Mouse (Mus musculus): ENCODE data around the gene Cisd3. TPM values are rescaled to one million over a fixed set of nuclear protein-coding genes. Genes with fewer than 3 reads are reported as not detected.
"Not testable (repeated sequence)": the region's sequence is repeated elsewhere in the genome, so short reads cannot be mapped to it uniquely, and the experiment has no call there.

Cisd3 gene
- 112 TPM for polyA plus RNA-seq (2012; fragmentation: generic; extraction: Trizol)

GRCm38 (mm10) chr11:97685613-97686321 lies at the start of gene Cisd3:
Cisd3 (plus strand) TSS chr11:97685826.
- peak; percentile 50 for TF ChIP-seq POLR2A (IDR thresholded peaks at IDR 0.05; ENCODE audit: insufficient read length, low read depth)
- TF ChIP-seq POLR2AphosphoS2 (IDR thresholded peaks at IDR 0.05; ENCODE audit: insufficient read length, low read depth): peak; percentile 96
- no peak for TF ChIP-seq MYOG (IDR thresholded peaks at IDR 0.05; ENCODE audit: control insufficient read depth in 1 of 3, insufficient read depth in 1 of 3, insufficient read length in 2 of 3, low read depth in 2 of 3)
- peak; percentile 51 for TF ChIP-seq SRF (IDR thresholded peaks at IDR 0.05; ENCODE audit: control insufficient read depth, insufficient read length, low read depth)
- Histone ChIP-seq H3K36me3 (ENCODE audit: control insufficient read depth, insufficient read depth) (peaks cover 3% of the 10 kb centered on the region), H3ac (ENCODE audit: control insufficient read depth, insufficient read length) (no peak within 1 kb of the TSS), H3K27me3 (ENCODE audit: control insufficient read depth, insufficient read depth, insufficient read length) (no peaks in the 10 kb centered on the region), H3K4me2 (ENCODE audit: low read depth) (peak within 1 kb of the TSS; percentile 92), H3K4me3 (peak within 1 kb of the TSS; percentile 27), H3K79me2 (ENCODE audit: control insufficient read depth, insufficient read depth) (no peaks in the 10 kb centered on the region)

GRCm38 (mm10) chr11:97641668-97642067 lies 44.0 kb upstream of the Cisd3 start:
- no peak overlapping the region for H3K4me3 ChIP-seq
- H3K27me3 ChIP-seq (ENCODE audit: control insufficient read depth, insufficient read depth, insufficient read length): no peaks in the 10 kb centered on the region
- no peak for TF ChIP-seq USF1 (IDR thresholded peaks at IDR 0.05; ENCODE audit: low read depth)
- TF ChIP-seq POLR2A (IDR thresholded peaks at IDR 0.05; ENCODE audit: insufficient read length, low read depth): no peak
- no peaks in the 10 kb centered on the region for H3K79me2 ChIP-seq (ENCODE audit: control insufficient read depth, insufficient read depth)
- H3ac ChIP-seq (ENCODE audit: control insufficient read depth, insufficient read length): no peak overlapping the region
- H3K36me3 ChIP-seq (ENCODE audit: control insufficient read depth, insufficient read depth): no peaks in the 10 kb centered on the region
- no peak overlapping the region for H3K4me2 ChIP-seq (ENCODE audit: low read depth)

GRCm38 (mm10) chr11:97642746-97643145 lies 42.9 kb upstream of the Cisd3 start:
- no peak overlapping the region for H3K4me3 ChIP-seq
- H3K27me3 ChIP-seq (ENCODE audit: control insufficient read depth, insufficient read depth, insufficient read length): no peaks in the 10 kb centered on the region
- TF ChIP-seq MYOD1 (IDR thresholded peaks at IDR 0.05; ENCODE audit: control insufficient read depth in 1 of 3, insufficient read length in 2 of 3, low read depth in 2 of 3): no peak
- no peak for TF ChIP-seq POLR2A (IDR thresholded peaks at IDR 0.05; ENCODE audit: insufficient read length, low read depth)
- TF ChIP-seq E2F4 (IDR thresholded peaks at IDR 0.05; ENCODE audit: insufficient read depth): no peak
- no peak for TF ChIP-seq MAX (IDR thresholded peaks at IDR 0.05; ENCODE audit: low read depth)
- TF ChIP-seq TCF3 (IDR thresholded peaks at IDR 0.05; ENCODE audit: insufficient read length, low read depth): no peak
- no peak for TF ChIP-seq REST (IDR thresholded peaks at IDR 0.05; ENCODE audit: insufficient read depth, insufficient read length)
- TF ChIP-seq MYOG (IDR thresholded peaks at IDR 0.05; ENCODE audit: control insufficient read depth in 1 of 3, insufficient read depth in 1 of 3, insufficient read length in 2 of 3, low read depth in 2 of 3): no peak
- TF ChIP-seq TCF12 (IDR thresholded peaks at IDR 0.05; ENCODE audit: insufficient read depth, poor library complexity, severe bottlenecking): no peak
- no peak for TF ChIP-seq CEBPB (IDR thresholded peaks at IDR 0.05; ENCODE audit: insufficient read depth, poor library complexity, severe bottlenecking)
- TF ChIP-seq USF1 (IDR thresholded peaks at IDR 0.05; ENCODE audit: low read depth): no peak
- no peaks in the 10 kb centered on the region for H3K79me2 ChIP-seq (ENCODE audit: control insufficient read depth, insufficient read depth)
- no peak overlapping the region for H3K4me2 ChIP-seq (ENCODE audit: low read depth)
- H3ac ChIP-seq (ENCODE audit: control insufficient read depth, insufficient read length): no peak overlapping the region
- no peaks in the 10 kb centered on the region for H3K36me3 ChIP-seq (ENCODE audit: control insufficient read depth, insufficient read depth)

GRCm38 (mm10) chr11:97643380-97644055 lies 42.1 kb upstream of the Cisd3 start:
- no peak for TF ChIP-seq REST (IDR thresholded peaks at IDR 0.05; ENCODE audit: insufficient read depth, insufficient read length)
- Histone ChIP-seq H3ac (ENCODE audit: control insufficient read depth, insufficient read length) (no peak overlapping the region), H3K27me3 (ENCODE audit: control insufficient read depth, insufficient read depth, insufficient read length) (no peaks in the 10 kb centered on the region), H3K79me2 (ENCODE audit: control insufficient read depth, insufficient read depth) (no peaks in the 10 kb centered on the region), H3K36me3 (ENCODE audit: control insufficient read depth, insufficient read depth) (no peaks in the 10 kb centered on the region), H3K4me2 (ENCODE audit: low read depth) (no peak overlapping the region), H3K4me3 (no peak overlapping the region)

- TF ChIP-seq MYOG (IDR thresholded peaks at IDR 0.05; ENCODE audit: control insufficient read depth in 1 of 3, insufficient read depth in 1 of 3, insufficient read length in 2 of 3, low read depth in 2 of 3) (no peak), POLR2A (IDR thresholded peaks at IDR 0.05; ENCODE audit: insufficient read length, low read depth) (no peak), REST (IDR thresholded peaks at IDR 0.05; ENCODE audit: insufficient read depth, insufficient read length) (no peak), POLR2AphosphoS2 (IDR thresholded peaks at IDR 0.05; ENCODE audit: insufficient read length, low read depth) (no peak), USF1 (IDR thresholded peaks at IDR 0.05; ENCODE audit: low read depth) (no peak), E2F4 (IDR thresholded peaks at IDR 0.05; ENCODE audit: insufficient read depth) (no peak), CEBPB (IDR thresholded peaks at IDR 0.05; ENCODE audit: insufficient read depth, poor library complexity, severe bottlenecking) (no peak), SRF (IDR thresholded peaks at IDR 0.05; ENCODE audit: control insufficient read depth, insufficient read length, low read depth) (no peak), TCF3 (IDR thresholded peaks at IDR 0.05; ENCODE audit: insufficient read length, low read depth) (no peak), MYOD1 (IDR thresholded peaks at IDR 0.05; ENCODE audit: control insufficient read depth in 1 of 3, insufficient read length in 2 of 3, low read depth in 2 of 3) (no peak), TCF12 (IDR thresholded peaks at IDR 0.05; ENCODE audit: insufficient read depth, poor library complexity, severe bottlenecking) (no peak), MAX (IDR thresholded peaks at IDR 0.05; ENCODE audit: low read depth) (no peak)
- no peaks in the 10 kb centered on the region for H3K27me3 ChIP-seq (ENCODE audit: control insufficient read depth, insufficient read depth, insufficient read length)
- H3K4me2 ChIP-seq (ENCODE audit: low read depth): no peak overlapping the region
- no peaks in the 10 kb centered on the region for H3K36me3 ChIP-seq (ENCODE audit: control insufficient read depth, insufficient read depth)
- no peak overlapping the region for H3ac ChIP-seq (ENCODE audit: control insufficient read depth, insufficient read length)
- H3K79me2 ChIP-seq (ENCODE audit: control insufficient read depth, insufficient read depth): no peaks in the 10 kb centered on the region
- H3K4me3 ChIP-seq: no peak overlapping the region
Measured at GRCm38 (mm10) chr11:97644834-97645233, 40.8 kb upstream of the Cisd3 start.

GRCm38 (mm10) chr11:97648541-97648940 lies 37.1 kb upstream of the Cisd3 start:
- H3K4me3 ChIP-seq; H3K27me3 ChIP-seq (ENCODE audit: control insufficient read depth, insufficient read depth, insufficient read length); H3K36me3 ChIP-seq (ENCODE audit: control insufficient read depth, insufficient read depth); H3ac ChIP-seq (ENCODE audit: control insufficient read depth, insufficient read length); H3K79me2 ChIP-seq (ENCODE audit: control insufficient read depth, insufficient read depth); H3K4me2 ChIP-seq (ENCODE audit: low read depth): not testable (repeated sequence)
